Mouse (Mus musculus): ENCODE results near the gene Lrrc4.

Gene Lrrc4

GRCm38 (mm10) chr6:28783082-28783647 lies 48.4 kb downstream of the Lrrc4 start:
- no peak for DNase-seq (ENCODE audit: low read depth in 1 of 2, low spot score in 2 of 2)

GRCm38 (mm10) chr6:28781696-28782095 lies 49.9 kb downstream of the Lrrc4 start:
- no peak for DNase-seq (ENCODE audit: low read depth in 1 of 2, low spot score in 2 of 2)

- no peak for DNase-seq (ENCODE audit: low read depth in 1 of 2, low spot score in 2 of 2)
These were observed 60.2 kb downstream of the Lrrc4 start for GRCm38 (mm10) chr6:28771331-28771730.

- DNase-seq (ENCODE audit: low read depth in 1 of 2, low spot score in 2 of 2), result no peak
These were observed 63.6 kb downstream of the Lrrc4 start for GRCm38 (mm10) chr6:28767891-28768481.

- DNase-seq (ENCODE audit: low read depth in 1 of 2, low spot score in 2 of 2), result no peak
These were observed 64.9 kb downstream of the Lrrc4 start for GRCm38 (mm10) chr6:28766622-28767021.

GRCm38 (mm10) chr6:28762132-28762775 lies 69.3 kb downstream of the Lrrc4 start:
- no peak for DNase-seq (ENCODE audit: low read depth in 1 of 2, low spot score in 2 of 2)

GRCm38 (mm10) chr6:28761728-28762127 lies 69.8 kb downstream of the Lrrc4 start:
- DNase-seq (ENCODE audit: low read depth in 1 of 2, low spot score in 2 of 2), result no peak

GRCm38 (mm10) chr6:28758293-28758692 lies 73.3 kb downstream of the Lrrc4 start:
- DNase-seq (ENCODE audit: low read depth in 1 of 2, low spot score in 2 of 2), result no peak

GRCm38 (mm10) chr6:28756306-28757018 lies 75.1 kb downstream of the Lrrc4 start:
- DNase-seq (ENCODE audit: low read depth in 1 of 2, low spot score in 2 of 2), result no peak

GRCm38 (mm10) chr6:28754127-28754898 lies 77.2 kb downstream of the Lrrc4 start:
- no peak for DNase-seq (ENCODE audit: low read depth in 1 of 2, low spot score in 2 of 2)

GRCm38 (mm10) chr6:28753681-28754080 lies 77.9 kb downstream of the Lrrc4 start:
- DNase-seq (ENCODE audit: low read depth in 1 of 2, low spot score in 2 of 2), result no peak

GRCm38 (mm10) chr6:28753217-28753616 lies 78.3 kb downstream of the Lrrc4 start:
- no peak for DNase-seq (ENCODE audit: low read depth in 1 of 2, low spot score in 2 of 2)

- DNase-seq (ENCODE audit: low read depth in 1 of 2, low spot score in 2 of 2), result no peak
These were observed 80.4 kb downstream of the Lrrc4 start for GRCm38 (mm10) chr6:28751186-28751585.

- no peak for DNase-seq (ENCODE audit: low read depth in 1 of 2, low spot score in 2 of 2)
These were observed 82.3 kb downstream of the Lrrc4 start for GRCm38 (mm10) chr6:28749224-28749623.

GRCm38 (mm10) chr6:28747931-28748670 lies 83.4 kb downstream of the Lrrc4 start:
- DNase-seq (ENCODE audit: low read depth in 1 of 2, low spot score in 2 of 2), result no peak

GRCm38 (mm10) chr6:28747025-28747424 lies 84.5 kb downstream of the Lrrc4 start:
- no peak for DNase-seq (ENCODE audit: low read depth in 1 of 2, low spot score in 2 of 2)

GRCm38 (mm10) chr6:28745864-28746263 lies 85.7 kb downstream of the Lrrc4 start:
- no peak for DNase-seq (ENCODE audit: low read depth in 1 of 2, low spot score in 2 of 2)

- no peak for DNase-seq (ENCODE audit: low read depth in 1 of 2, low spot score in 2 of 2)
These were observed 88.0 kb downstream of the Lrrc4 start for GRCm38 (mm10) chr6:28743586-28743985.

GRCm38 (mm10) chr6:28737601-28738000 lies 93.9 kb downstream of the Lrrc4 start:
- no peak for DNase-seq (ENCODE audit: low read depth in 1 of 2, low spot score in 2 of 2)

- no peak for DNase-seq (ENCODE audit: low read depth in 1 of 2, low spot score in 2 of 2)
These were observed 94.9 kb downstream of the Lrrc4 start for GRCm38 (mm10) chr6:28736665-28737064.

GRCm38 (mm10) chr6:28735116-28735515 lies 96.4 kb downstream of the Lrrc4 start:
- no peak for DNase-seq (ENCODE audit: low read depth in 1 of 2, low spot score in 2 of 2)

Measured in monocyte, adult 2 months (primary cell).